Mouse (Mus musculus): ENCODE measurements around the gene Thbs3.

- TF ChIP-seq EP300 (IDR thresholded peaks at IDR 0.05) (no peak), CTCF (IDR thresholded peaks at IDR 0.05) (no peak)
Observed at GRCm38 (mm10) chr3:89271760-89272159, 56.8 kb downstream of the Thbs3 start.
